Mouse (Mus musculus) ES-Bruce4 (cell line): Measurements from ENCODE around the gene Mrc2. TPM values are rescaled to one million over a fixed set of nuclear protein-coding genes. Genes with fewer than 3 reads are reported as not detected.

ENCODE experiments used
- H3K27ac ChIP-seq: 2 replicates; pipeline ENCODE4 v1.5.1; 2012; ENCODE audit warnings: low read length, inconsistent platforms; ENCODE audit not compliant: insufficient read depth
- H3K27me3 ChIP-seq: 2 replicates; pipeline ENCODE4 v1.6.1; 2012; ENCODE audit warnings: mild to moderate bottlenecking, low read length, inconsistent platforms; ENCODE audit not compliant: control insufficient read depth, poor library complexity, insufficient read depth, severe bottlenecking
- H3K36me3 ChIP-seq: 2 replicates; pipeline ENCODE4 v1.6.1; 2012; ENCODE audit warnings: inconsistent platforms, mild to moderate bottlenecking, low read length, moderate library complexity; ENCODE audit not compliant: control insufficient read depth, poor library complexity, insufficient read depth, severe bottlenecking
- H3K4me1 ChIP-seq: one replicate; pipeline ENCODE4 v1.8.1; 2011; ENCODE audit warnings: low read length; ENCODE audit not compliant: control insufficient read depth, insufficient read depth
- H3K4me3 ChIP-seq: 2 replicates; pipeline ENCODE4 v1.5.1; 2011; ENCODE audit warnings: low read depth, mild to moderate bottlenecking, low read length
- H3K9ac ChIP-seq: 2 replicates; pipeline ENCODE4 v1.6.1; 2012; ENCODE audit warnings: low read depth, mild to moderate bottlenecking, inconsistent platforms; ENCODE audit not compliant: poor library complexity, severe bottlenecking
- H3K9me3 ChIP-seq: replicated peaks from 2 replicates; pipeline ENCODE4 v1.6.1; 2012; ENCODE audit warnings: mild to moderate bottlenecking, low read length, inconsistent platforms; ENCODE audit not compliant: control insufficient read depth, poor library complexity, insufficient read depth, severe bottlenecking
- CTCF ChIP-seq: IDR thresholded peaks from one replicate; pipeline ENCODE4 v1.8.1; 2011; ENCODE audit warnings: low read depth, low read length
- EP300 ChIP-seq: IDR thresholded peaks from 2 replicates; pipeline ENCODE4 v1.6.1; 2011; ENCODE audit warnings: low read depth, low read length; ENCODE audit not compliant: insufficient read depth
- POLR2A ChIP-seq: IDR thresholded peaks from one replicate; pipeline ENCODE4 v1.8.1; 2011; ENCODE audit warnings: low read length; ENCODE audit not compliant: insufficient read depth
- polyA plus RNA-seq: library from polyadenylated mRNA; stranded (reverse); fragments of >200 nt; gene quantifications from 2 replicates; pipeline ENCODE4 v1.2.4, GENCODE M21; 2011; ENCODE audit warnings: low read depth; ENCODE audit not compliant: missing spikeins, insufficient read depth, insufficient read length

Gene Mrc2
- polyA plus RNA-seq, 1 experiment: 4.5 TPM

GRCm38 (mm10) chr11:105327101-105327500, 34.7 kb downstream of the Mrc2 start:
- H3K27me3 ChIP-seq: no peaks in the 10 kb centered on the region
- TF ChIP-seq POLR2A: no peak
- no peak for TF ChIP-seq CTCF
- TF ChIP-seq EP300: no peak
- no peaks in the 10 kb centered on the region for H3K9me3 ChIP-seq
- no peaks in the 10 kb centered on the region for H3K36me3 ChIP-seq
- no peak overlapping the region for H3K9ac ChIP-seq
- H3K4me1 ChIP-seq: no peaks in the 10 kb centered on the region
- H3K27ac ChIP-seq: no peak overlapping the region
- H3K4me3 ChIP-seq: no peak overlapping the region

GRCm38 (mm10) chr11:105329962-105330361, 37.5 kb downstream of the Mrc2 start:
- no peaks in the 10 kb centered on the region for H3K27me3 ChIP-seq
- H3K36me3 ChIP-seq: no peaks in the 10 kb centered on the region
- H3K9me3 ChIP-seq: no peaks in the 10 kb centered on the region
- H3K4me3 ChIP-seq: no peak overlapping the region
- TF ChIP-seq EP300 (no peak), POLR2A (no peak), CTCF (no peak)
- no peaks in the 10 kb centered on the region for H3K4me1 ChIP-seq
- H3K27ac ChIP-seq: no peak overlapping the region
- no peak overlapping the region for H3K9ac ChIP-seq

GRCm38 (mm10) chr11:105331129-105331528, 38.7 kb downstream of the Mrc2 start:
- Histone ChIP-seq H3K36me3 (no peaks in the 10 kb centered on the region), H3K9ac (no peak overlapping the region), H3K27ac (no peak overlapping the region), H3K4me1 (no peaks in the 10 kb centered on the region), H3K4me3 (no peak overlapping the region), H3K27me3 (no peaks in the 10 kb centered on the region), H3K9me3 (no peaks in the 10 kb centered on the region)
- TF ChIP-seq POLR2A (no peak), EP300 (no peak), CTCF (no peak)

GRCm38 (mm10) chr11:105331732-105332131, 39.3 kb downstream of the Mrc2 start:
- TF ChIP-seq POLR2A (no peak), EP300 (no peak), CTCF (no peak)
- Histone ChIP-seq H3K9me3 (no peaks in the 10 kb centered on the region), H3K27ac (no peak overlapping the region), H3K9ac (no peak overlapping the region), H3K4me3 (no peak overlapping the region), H3K36me3 (no peaks in the 10 kb centered on the region), H3K27me3 (no peaks in the 10 kb centered on the region), H3K4me1 (no peaks in the 10 kb centered on the region)

GRCm38 (mm10) chr11:105332468-105332867, 40.0 kb downstream of the Mrc2 start:
- Histone ChIP-seq H3K27me3 (no peaks in the 10 kb centered on the region), H3K9me3 (no peaks in the 10 kb centered on the region), H3K4me1 (no peaks in the 10 kb centered on the region), H3K9ac (no peak overlapping the region), H3K4me3 (no peak overlapping the region), H3K27ac (no peak overlapping the region), H3K36me3 (no peaks in the 10 kb centered on the region)
- TF ChIP-seq CTCF (peak; percentile 83), EP300 (no peak), POLR2A (no peak)

GRCm38 (mm10) chr11:105333867-105334670, 41.6 kb downstream of the Mrc2 start:
- Histone ChIP-seq H3K9me3 (no peaks in the 10 kb centered on the region), H3K4me3 (no peak overlapping the region), H3K36me3 (no peaks in the 10 kb centered on the region), H3K9ac (no peak overlapping the region), H3K4me1 (no peaks in the 10 kb centered on the region), H3K27ac (no peak overlapping the region), H3K27me3 (no peaks in the 10 kb centered on the region)
- no peak for TF ChIP-seq POLR2A
- no peak for TF ChIP-seq CTCF
- TF ChIP-seq EP300: no peak
